Mouse (Mus musculus) frontal cortex, postnatal 36 days (tissue): Measurements from ENCODE around the gene Syngr2.
"Not testable (repeated sequence)": the region's sequence is repeated elsewhere in the genome, so short reads cannot be mapped to it uniquely, and the experiment has no call there.

Source experiments
- DNase-seq, 2 experiments: peaks; one replicate each; pipeline ENCODE4 v3.0.0; 2022; ENCODE audit warnings: low spot score in 2 of 2

Syngr2 gene

GRCm38 (mm10) chr11:117813867-117814266, 4.4 kb downstream of the Syngr2 start:
- no peak for DNase-seq

- DNase-seq = no peak
These were observed 5.4 kb downstream of the Syngr2 start for GRCm38 (mm10) chr11:117814704-117815366.

GRCm38 (mm10) chr11:117815850-117816249, 6.4 kb downstream of the Syngr2 start:
- not testable (repeated sequence) for DNase-seq

- DNase-seq = no peak
These were observed 7.0 kb downstream of the Syngr2 start for GRCm38 (mm10) chr11:117816389-117816996.

- DNase-seq = no peak
These were observed 9.6 kb downstream of the Syngr2 start for GRCm38 (mm10) chr11:117819095-117819494.

GRCm38 (mm10) chr11:117820173-117820572, 10.7 kb downstream of the Syngr2 start:
- DNase-seq = no peak

GRCm38 (mm10) chr11:117821868-117822267, 12.4 kb downstream of the Syngr2 start:
- no peak for DNase-seq

GRCm38 (mm10) chr11:117822728-117823241, 13.3 kb downstream of the Syngr2 start:
- no peak for DNase-seq

- DNase-seq = no peak
These were observed 13.9 kb downstream of the Syngr2 start for GRCm38 (mm10) chr11:117823411-117823810.

- DNase-seq = peak; percentile 74 to 86
These were observed 14.8 kb downstream of the Syngr2 start for GRCm38 (mm10) chr11:117824060-117824969.

GRCm38 (mm10) chr11:117825333-117826101, 16.0 kb downstream of the Syngr2 start, which contains the start of the genes Afmid and Tk1:
Gene Afmid, plus strand, starts transcription at chr11:117825924.
Gene Tk1, minus strand, starts transcription at chr11:117826092.
- DNase-seq = no peak

GRCm38 (mm10) chr11:117826164-117826563, 16.7 kb downstream of the Syngr2 start:
- no peak for DNase-seq

GRCm38 (mm10) chr11:117826916-117827315, 17.4 kb downstream of the Syngr2 start:
- no peak for DNase-seq

- DNase-seq = no peak
These were observed 17.9 kb downstream of the Syngr2 start for GRCm38 (mm10) chr11:117827386-117827785.

GRCm38 (mm10) chr11:117828149-117828887, 18.9 kb downstream of the Syngr2 start:
- no peak for DNase-seq

- no peak for DNase-seq
These were observed 19.6 kb downstream of the Syngr2 start for GRCm38 (mm10) chr11:117828888-117829604.

GRCm38 (mm10) chr11:117829671-117830215, 20.3 kb downstream of the Syngr2 start:
- DNase-seq = no peak

- no peak for DNase-seq
These were observed 20.9 kb downstream of the Syngr2 start for GRCm38 (mm10) chr11:117830401-117830800.
